Mouse (Mus musculus): ENCODE measurements around the gene Col27a1.

- no peak for TF ChIP-seq CTCF (IDR thresholded peaks at IDR 0.05; ENCODE audit: low read depth)
- no peak for TF ChIP-seq EP300 (IDR thresholded peaks at IDR 0.05; ENCODE audit: low read depth)
These were observed 53.3 kb downstream of the Col27a1 start for GRCm38 (mm10) chr4:63267121-63267520.

All from liver, embryonic 14.5 days (tissue).